Mouse (Mus musculus): ENCODE measurements around the gene Fstl4.

Fstl4 gene

GRCm38 (mm10) chr11:52764461-52764893 is at the start of gene Fstl4:
Gene Fstl4, plus strand, starts transcription at chr11:52764634.
- DNase-seq, result no peak

- no peak for DNase-seq
Measured at GRCm38 (mm10) chr11:52718570-52718969, 45.9 kb upstream of the Fstl4 start.

- no peak for DNase-seq
Measured at GRCm38 (mm10) chr11:52721087-52721486, 43.3 kb upstream of the Fstl4 start.

- no peak for DNase-seq
Measured at GRCm38 (mm10) chr11:52722706-52723105, 41.7 kb upstream of the Fstl4 start.

GRCm38 (mm10) chr11:52726001-52726400 is 38.4 kb upstream of the Fstl4 start:
- DNase-seq, result no peak

GRCm38 (mm10) chr11:52728479-52728878 is 36.0 kb upstream of the Fstl4 start:
- no peak for DNase-seq

GRCm38 (mm10) chr11:52729890-52730289 is 34.5 kb upstream of the Fstl4 start:
- DNase-seq, result peak; percentile 64

GRCm38 (mm10) chr11:52731979-52732378 is 32.5 kb upstream of the Fstl4 start:
- peak; percentile 23 for DNase-seq

GRCm38 (mm10) chr11:52734493-52735195 is 29.8 kb upstream of the Fstl4 start:
- peak; percentile 66 for DNase-seq

GRCm38 (mm10) chr11:52739187-52739586 is 25.2 kb upstream of the Fstl4 start:
- DNase-seq, result peak; percentile 24

- peak; percentile 49 for DNase-seq
Measured at GRCm38 (mm10) chr11:52740466-52740865, 24.0 kb upstream of the Fstl4 start.

- DNase-seq, result peak; percentile 0
Measured at GRCm38 (mm10) chr11:52743956-52744355, 20.5 kb upstream of the Fstl4 start.

- DNase-seq, result peak; percentile 82
Measured at GRCm38 (mm10) chr11:52744593-52745450, 19.6 kb upstream of the Fstl4 start.

- peak; percentile 51 for DNase-seq
Measured at GRCm38 (mm10) chr11:52747206-52747605, 17.2 kb upstream of the Fstl4 start.

- DNase-seq, result peak; percentile 41
Measured at GRCm38 (mm10) chr11:52747766-52748456, 16.5 kb upstream of the Fstl4 start.

GRCm38 (mm10) chr11:52749988-52750387 is 14.4 kb upstream of the Fstl4 start:
- no peak for DNase-seq

GRCm38 (mm10) chr11:52752524-52752923 is 11.9 kb upstream of the Fstl4 start:
- peak; percentile 63 for DNase-seq

- no peak for DNase-seq
Measured at GRCm38 (mm10) chr11:52753261-52753660, 11.2 kb upstream of the Fstl4 start.

- no peak for DNase-seq
Measured at GRCm38 (mm10) chr11:52761800-52762199, 2.6 kb upstream of the Fstl4 start.

- DNase-seq, result no peak
Measured at GRCm38 (mm10) chr11:52764894-52765677, 652 bp downstream of the Fstl4 start.

- no peak for DNase-seq
Measured at GRCm38 (mm10) chr11:52765678-52766254, 1.3 kb downstream of the Fstl4 start.

- no peak for DNase-seq
Measured at GRCm38 (mm10) chr11:52767921-52768320, 3.5 kb downstream of the Fstl4 start.
